Mouse (Mus musculus) cerebellum, adult 2 months (tissue): ENCODE results near the gene Ptov1.

Experiments used
- CTCF ChIP-seq: fragments of 200-500 bp; IDR thresholded peaks from 2 replicates; pipeline ENCODE4 v1.5.1; 2011; ENCODE audit warnings: low read depth, mild to moderate bottlenecking, control low read depth, low read length, moderate library complexity, borderline replicate concordance; ENCODE audit not compliant: insufficient read depth
- POLR2A ChIP-seq: fragments of 200-500 bp; IDR thresholded peaks from 2 replicates; pipeline ENCODE4 v1.6.1; 2011; ENCODE audit warnings: low read length, control low read depth, borderline replicate concordance; ENCODE audit not compliant: insufficient read depth

GRCm38 (mm10) chr7:44916191-44916590 is 46.6 kb upstream of the Ptov1 start:
- TF ChIP-seq POLR2A (no peak), CTCF (no peak)
